Mouse (Mus musculus): ENCODE measurements around the gene Loxl3.

Gene Loxl3

GRCm38 (mm10) chr6:83014482-83015466, 19.2 kb upstream of the Loxl3 start:
- in situ Hi-C loops (cut with MseI, MboI): loop anchor here in 1 of 2 experiments (25.0 kb wide), 1 partner anchor 273 kb away; no protein-coding TSS in a partner anchor

GRCm38 (mm10) chr6:83015749-83016148, 18.2 kb upstream of the Loxl3 start:
- in situ Hi-C loops (cut with MseI, MboI): loop anchor here in 1 of 2 experiments (25.0 kb wide), 1 partner anchor 272 kb away; no protein-coding TSS in a partner anchor

GRCm38 (mm10) chr6:83017190-83017589, 16.8 kb upstream of the Loxl3 start:
- in situ Hi-C loops (cut with MseI, MboI): loop anchor here in 1 of 2 experiments (25.0 kb wide), 1 partner anchor 270 kb away; no protein-coding TSS in a partner anchor

GRCm38 (mm10) chr6:83019044-83019443, 14.9 kb upstream of the Loxl3 start:
- in situ Hi-C loops (cut with MseI, MboI): loop anchor here in 1 of 2 experiments (25.0 kb wide), 1 partner anchor 268 kb away; no protein-coding TSS in a partner anchor

GRCm38 (mm10) chr6:83020121-83020520, 13.9 kb upstream of the Loxl3 start:
- in situ Hi-C loops (cut with MseI, MboI): loop anchor here in 1 of 2 experiments (25.0 kb wide), 1 partner anchor 267 kb away; no protein-coding TSS in a partner anchor

GRCm38 (mm10) chr6:83020836-83021593, 13.0 kb upstream of the Loxl3 start:
- in situ Hi-C loops (cut with MseI, MboI): loop anchor here in 1 of 2 experiments (25.0 kb wide), 1 partner anchor 266 kb away; no protein-coding TSS in a partner anchor

- in situ Hi-C loops (cut with MseI, MboI): loop anchor here in 1 of 2 experiments (25.0 kb wide), 1 partner anchor 264 kb away; no protein-coding TSS in a partner anchor
Observed at GRCm38 (mm10) chr6:83023008-83023407, 11.0 kb upstream of the Loxl3 start.

- in situ Hi-C loops (cut with MseI, MboI): loop anchor here in 1 of 2 experiments (25.0 kb wide), 1 partner anchor 264 kb away; no protein-coding TSS in a partner anchor
Observed at GRCm38 (mm10) chr6:83023786-83024185, 10.2 kb upstream of the Loxl3 start.

- in situ Hi-C loops (cut with MseI, MboI): loop anchor here in 1 of 2 experiments (25.0 kb wide), 1 partner anchor 263 kb away; no protein-coding TSS in a partner anchor
Observed at GRCm38 (mm10) chr6:83024421-83024820, 9.6 kb upstream of the Loxl3 start.

- in situ Hi-C loops (cut with MseI, MboI): no loop called here
Observed at GRCm38 (mm10) chr6:83025221-83025620, 8.8 kb upstream of the Loxl3 start.

GRCm38 (mm10) chr6:83027293-83027692, 6.7 kb upstream of the Loxl3 start:
- in situ Hi-C loops (cut with MseI, MboI): no loop called here

- in situ Hi-C loops (cut with MseI, MboI): no loop called here
Observed at GRCm38 (mm10) chr6:83027706-83028105, 6.3 kb upstream of the Loxl3 start.

GRCm38 (mm10) chr6:83029777-83030176, 4.2 kb upstream of the Loxl3 start:
- in situ Hi-C loops (cut with MseI, MboI): no loop called here

GRCm38 (mm10) chr6:83031111-83031510, 2.9 kb upstream of the Loxl3 start:
- in situ Hi-C loops (cut with MseI, MboI): no loop called here

GRCm38 (mm10) chr6:83031921-83032590, 1.9 kb upstream of the Loxl3 start:
- in situ Hi-C loops (cut with MseI, MboI): no loop called here

- in situ Hi-C loops (cut with MseI, MboI): no loop called here
Observed at GRCm38 (mm10) chr6:83032769-83033191, 1.2 kb upstream of the Loxl3 start.

GRCm38 (mm10) chr6:83034463-83035055, 586 bp downstream of the Loxl3 start:
- in situ Hi-C loops (cut with MseI, MboI): no loop called here

- in situ Hi-C loops (cut with MseI, MboI): no loop called here
Observed at GRCm38 (mm10) chr6:83037188-83037587, 3.2 kb downstream of the Loxl3 start.

- in situ Hi-C loops (cut with MseI, MboI): no loop called here
Observed at GRCm38 (mm10) chr6:83038496-83039012, 4.6 kb downstream of the Loxl3 start.

- in situ Hi-C loops (cut with MseI, MboI): no loop called here
Observed at GRCm38 (mm10) chr6:83040601-83041000, 6.6 kb downstream of the Loxl3 start.
